Mouse (Mus musculus) kidney, embryonic 14.5 days (tissue): ENCODE data around the gene Fam228b. TPM values are rescaled to one million over a fixed set of nuclear protein-coding genes. Genes with fewer than 3 reads are reported as not detected.
"Not testable (repeated sequence)": the region's sequence is repeated elsewhere in the genome, so short reads cannot be mapped to it uniquely, and the experiment has no call there.

ENCODE experiments used
- ATAC-seq: fragments of 200-750 bp; cut with Nextera tagmentation; 2 replicates; pipeline ENCODE4 v1.8.0; 2017; ENCODE audit warnings: moderate number of reproducible peaks, mild to moderate bottlenecking, moderate TSS enrichment, moderate library complexity; ENCODE audit not compliant: low FRiP score, low TSS enrichment
- H3K27ac ChIP-seq: fragments of 300-500 bp; sonication (generic); 2 replicates; pipeline ENCODE4 v1.5.1; 2014; ENCODE audit warnings: low read depth, mild to moderate bottlenecking, low read length, moderate library complexity, mixed read lengths
- H3K27me3 ChIP-seq: fragments of 300-500 bp; sonication (generic); 2 replicates; pipeline ENCODE4 v1.6.1; 2014; ENCODE audit warnings: mild to moderate bottlenecking, low read length; ENCODE audit not compliant: control insufficient read depth, insufficient read depth
- H3K36me3 ChIP-seq: fragments of 300-500 bp; sonication (generic); 2 replicates; pipeline ENCODE4 v1.6.1; 2014; ENCODE audit warnings: low read length, mixed read lengths; ENCODE audit not compliant: control insufficient read depth, insufficient read depth
- H3K4me1 ChIP-seq: fragments of 300-500 bp; sonication (generic); 2 replicates; pipeline ENCODE4 v1.6.1; 2014; ENCODE audit warnings: low read length, mixed read lengths; ENCODE audit not compliant: control insufficient read depth, insufficient read depth
- H3K4me2 ChIP-seq: fragments of 300-500 bp; sonication (generic); replicated peaks from 2 replicates; pipeline ENCODE4 v1.6.1; 2014; ENCODE audit warnings: low read depth, mild to moderate bottlenecking, low read length
- H3K4me3 ChIP-seq: fragments of 300-500 bp; sonication (generic); 2 replicates; pipeline ENCODE4 v1.5.1; 2014; ENCODE audit warnings: mild to moderate bottlenecking, low read length
- H3K9ac ChIP-seq: fragments of 300-500 bp; sonication (generic); 2 replicates; pipeline ENCODE4 v1.6.1; 2014; ENCODE audit warnings: low read depth, mild to moderate bottlenecking, low read length, moderate library complexity
- H3K9me3 ChIP-seq: fragments of 300-500 bp; sonication (generic); 2 replicates; pipeline ENCODE4 v1.6.1; 2016; ENCODE audit warnings: low read length; ENCODE audit not compliant: control insufficient read depth
- WGBS: fragments of 180-500 bp; shearing (Covaris S2); extraction: QIAGEN DNeasy Blood & Tissue Kit; methylation state at CpG from one replicate; pipeline ENCODE4 v1.1.7; 2014; 5-methylcytosine and 5-hydroxymethylcytosine counted together
- polyA plus RNA-seq: library from polyadenylated mRNA; unstranded; fragments of >200 nt; fragmentation: Nextera tagmentation; extraction: Ambion mirVana; gene quantifications from 2 replicates; pipeline ENCODE4 v1.2.1, GENCODE M21; 2014

Fam228b gene
- polyA plus RNA-seq, 1 experiment from 2014 or later, result 5.0 TPM

DNA sequence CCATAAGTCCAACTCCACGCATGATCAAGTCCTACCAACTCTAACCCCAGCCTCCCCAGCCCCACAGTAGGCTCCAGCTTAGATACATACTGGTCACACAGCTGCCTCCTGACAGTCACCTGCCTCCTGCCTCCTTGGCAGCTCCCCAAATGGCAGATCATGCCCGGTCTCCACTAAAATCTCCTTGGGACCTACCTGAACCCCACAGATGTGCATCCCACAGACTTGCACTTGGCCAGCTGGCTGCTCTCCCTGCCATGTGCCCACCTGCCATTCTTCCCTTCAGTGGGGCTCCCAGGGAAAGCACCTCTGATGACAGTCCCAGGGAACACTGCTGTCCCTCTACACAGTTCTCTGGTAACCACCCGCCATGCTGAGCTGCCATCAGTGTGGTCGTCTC lies 60.8 kb downstream of the Fam228b start:
- no peaks in the 10 kb centered on the region for H3K9me3 ChIP-seq
- no peak overlapping the region for H3K27ac ChIP-seq
- H3K4me3 ChIP-seq, result no peak overlapping the region
- ATAC-seq, result no peak
- H3K4me1 ChIP-seq, result no peaks in the 10 kb centered on the region
- peaks cover 37% of the 10 kb centered on the region for H3K36me3 ChIP-seq
- H3K4me2 ChIP-seq, result no peak overlapping the region
- WGBS, result 91% methylated on average over 4 of the region's 4 CpGs
- H3K9ac ChIP-seq, result no peak overlapping the region
- H3K27me3 ChIP-seq, result no peaks in the 10 kb centered on the region

GRCm38 (mm10) chr12:4707488-4708017 lies 61.5 kb downstream of the Fam228b start:
- Histone ChIP-seq H3K4me3 (no peak overlapping the region), H3K4me1 (no peaks in the 10 kb centered on the region), H3K9me3 (no peaks in the 10 kb centered on the region), H3K36me3 (peaks cover 36% of the 10 kb centered on the region), H3K27me3 (no peaks in the 10 kb centered on the region), H3K9ac (no peak overlapping the region), H3K27ac (no peak overlapping the region), H3K4me2 (no peak overlapping the region)
- no peak for ATAC-seq
- 88% methylated on average over 14 of the region's 14 CpGs for WGBS

DNA sequence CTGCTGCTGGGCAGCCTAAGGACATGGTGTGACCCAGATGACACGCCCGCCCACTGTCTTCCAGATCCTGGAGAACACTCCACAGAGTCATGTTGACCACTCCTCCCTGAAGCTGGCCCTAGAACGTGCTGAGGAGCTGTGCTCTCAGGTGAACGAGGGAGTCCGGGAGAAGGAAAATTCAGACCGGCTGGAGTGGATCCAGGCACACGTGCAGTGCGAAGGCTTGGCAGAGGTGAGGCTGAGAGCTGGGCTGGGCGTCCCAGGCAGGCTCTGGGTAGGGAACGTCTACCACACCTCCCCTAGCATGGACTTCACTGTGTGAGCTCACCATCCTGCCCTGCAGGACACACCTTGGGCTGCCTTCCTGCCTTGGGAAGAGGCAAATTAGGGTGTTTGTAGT lies 62.2 kb downstream of the Fam228b start:
- 86% methylated on average over 10 of the region's 10 CpGs for WGBS
- Histone ChIP-seq H3K27ac (no peak overlapping the region), H3K36me3 (peaks cover 33% of the 10 kb centered on the region), H3K9ac (no peak overlapping the region), H3K4me1 (no peaks in the 10 kb centered on the region), H3K4me2 (no peak overlapping the region), H3K27me3 (no peaks in the 10 kb centered on the region), H3K9me3 (no peaks in the 10 kb centered on the region), H3K4me3 (no peak overlapping the region)
- no peak for ATAC-seq

GRCm38 (mm10) chr12:4706175-4706574 lies 62.9 kb downstream of the Fam228b start:
- no peak for ATAC-seq
- WGBS, result 94% methylated on average over 5 of the region's 5 CpGs
- no peaks in the 10 kb centered on the region for H3K9me3 ChIP-seq
- H3K27ac ChIP-seq, result no peak overlapping the region
- no peaks in the 10 kb centered on the region for H3K27me3 ChIP-seq
- H3K4me2 ChIP-seq, result no peak overlapping the region
- H3K9ac ChIP-seq, result no peak overlapping the region
- peaks cover 40% of the 10 kb centered on the region for H3K36me3 ChIP-seq
- no peaks in the 10 kb centered on the region for H3K4me1 ChIP-seq
- no peak overlapping the region for H3K4me3 ChIP-seq

DNA sequence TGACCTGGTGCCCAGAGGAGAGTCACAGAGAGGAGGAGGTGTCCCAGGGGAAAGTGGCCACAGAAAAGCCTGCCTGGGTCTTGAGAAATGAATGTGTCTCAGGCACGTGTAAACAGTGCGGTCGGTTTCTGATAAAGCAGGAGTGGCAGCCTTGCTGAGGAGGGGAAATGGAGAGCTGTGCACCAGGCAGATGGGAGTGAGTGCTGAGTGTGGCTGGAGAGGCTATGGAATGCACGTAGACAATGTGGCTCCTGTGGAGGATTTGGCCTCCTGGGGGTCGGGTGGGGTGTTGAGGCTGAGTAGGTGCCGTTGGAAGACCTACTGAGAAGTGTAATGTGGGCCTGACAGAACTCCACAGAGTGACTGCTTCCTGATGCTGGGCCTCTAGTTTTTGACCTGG lies 63.4 kb downstream of the Fam228b start:
- H3K27me3 ChIP-seq, H3K4me1 ChIP-seq, H3K9ac ChIP-seq, ATAC-seq, H3K4me2 ChIP-seq, H3K4me3 ChIP-seq, H3K27ac ChIP-seq, H3K9me3 ChIP-seq: not testable (repeated sequence)
- H3K36me3 ChIP-seq, result peaks cover 44% of the 10 kb centered on the region
- WGBS, result 84% methylated on average over 6 of the region's 6 CpGs

DNA sequence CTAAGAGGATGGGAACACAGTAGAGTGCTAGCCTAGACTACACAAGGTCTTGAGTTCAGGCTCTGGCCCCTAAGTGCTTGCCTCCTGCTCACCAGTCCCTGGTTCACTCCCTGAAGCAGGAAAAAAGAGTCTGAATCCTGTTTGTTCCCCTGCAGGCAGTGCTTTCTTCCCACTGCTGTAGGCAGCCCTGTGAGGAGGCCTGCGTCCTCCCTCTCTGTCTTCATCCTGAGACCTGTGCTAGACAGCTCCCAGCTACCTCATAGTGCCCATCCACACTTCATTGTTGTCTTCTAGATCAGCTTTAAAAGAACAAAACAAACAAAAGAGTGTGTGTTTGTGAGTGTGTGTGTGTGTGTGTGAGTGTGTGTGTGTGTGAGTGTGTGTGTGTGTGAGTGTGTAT lies 74.5 kb downstream of the Fam228b start:
- ATAC-seq, result no peak
- Histone ChIP-seq H3K27ac (no peak overlapping the region), H3K9ac (no peak overlapping the region), H3K9me3 (no peaks in the 10 kb centered on the region), H3K4me1 (no peaks in the 10 kb centered on the region), H3K36me3 (peaks cover 11% of the 10 kb centered on the region; the same call in 1 of the 2 replicates), H3K4me2 (no peak overlapping the region), H3K4me3 (no peak overlapping the region), H3K27me3 (no peaks in the 10 kb centered on the region)
- 81% methylated on average over 1 of the region's 1 CpGs for WGBS

- Histone ChIP-seq H3K4me3 (no peak overlapping the region), H3K9me3 (no peaks in the 10 kb centered on the region), H3K27me3 (no peaks in the 10 kb centered on the region), H3K27ac (no peak overlapping the region), H3K9ac (no peak overlapping the region), H3K4me1 (no peaks in the 10 kb centered on the region), H3K4me2 (no peak overlapping the region), H3K36me3 (no peaks in the 10 kb centered on the region; the same call in 1 of the 2 replicates)
- 85% methylated on average over 3 of the region's 3 CpGs for WGBS
- no peak for ATAC-seq
Observed at GRCm38 (mm10) chr12:4691193-4691592, 77.9 kb downstream of the Fam228b start.

Other genes starting within 250 kb of the Fam228b start
- gene Itsn2, start 176.6 kb downstream of the Fam228b start, polyA plus RNA-seq, result 33.0 and 46.8 TPM in 2 replicates
- gene Gm3625, start 176.3 kb downstream of the Fam228b start, polyA plus RNA-seq, result not detected in 2 replicates
- gene Fam228a, start 30.8 kb downstream of the Fam228b start, polyA plus RNA-seq, result 0.50 and 0.73 TPM in 2 replicates
- 2.3 and 3.4 TPM in 2 replicates for gene Pfn4, start 245 bp downstream of the Fam228b start, polyA plus RNA-seq
- gene Sf3b6, start 48.3 kb upstream of the Fam228b start, polyA plus RNA-seq, result 306 and 426 TPM in 2 replicates
- 6.5 and 7.8 TPM in 2 replicates for gene Fkbp1b, start 72.3 kb upstream of the Fam228b start, polyA plus RNA-seq
- 16.5 and 17.6 TPM in 2 replicates for gene Wdcp, start 74.0 kb upstream of the Fam228b start, polyA plus RNA-seq
- 0.81 and 1.3 TPM in 2 replicates for gene Mfsd2b, start 105.1 kb upstream of the Fam228b start, polyA plus RNA-seq
- 17.4 and 27.0 TPM in 2 replicates for gene Ubxn2a, start 138.4 kb upstream of the Fam228b start, polyA plus RNA-seq
- 15.7 and 21.8 TPM in 2 replicates for gene Atad2b, start 148.1 kb upstream of the Fam228b start, polyA plus RNA-seq